Mouse (Mus musculus): Measurements from ENCODE around the gene Ror1.

The Ror1 gene

GRCm38 (mm10) chr4:100211331-100211730, 115.7 kb downstream of the Ror1 start:
- DNase-seq (ENCODE audit: low spot score in 2 of 2): no peak

GRCm38 (mm10) chr4:100214324-100215215, 119.0 kb downstream of the Ror1 start:
- no peak for DNase-seq (ENCODE audit: low spot score in 2 of 2)

GRCm38 (mm10) chr4:100216587-100216986, 121.0 kb downstream of the Ror1 start:
- no peak for DNase-seq (ENCODE audit: low spot score in 2 of 2)

GRCm38 (mm10) chr4:100219026-100219425, 123.4 kb downstream of the Ror1 start:
- DNase-seq (ENCODE audit: low spot score in 2 of 2): no peak

- DNase-seq (ENCODE audit: low spot score in 2 of 2): no peak
Observed at GRCm38 (mm10) chr4:100219599-100219998, 124.0 kb downstream of the Ror1 start.

- no peak for DNase-seq (ENCODE audit: low spot score in 2 of 2)
Observed at GRCm38 (mm10) chr4:100221978-100222737, 126.6 kb downstream of the Ror1 start.

- no peak for DNase-seq (ENCODE audit: low spot score in 2 of 2)
Observed at GRCm38 (mm10) chr4:100223532-100223931, 127.9 kb downstream of the Ror1 start.

- DNase-seq (ENCODE audit: low spot score in 2 of 2): no peak
Observed at GRCm38 (mm10) chr4:100223965-100224364, 128.4 kb downstream of the Ror1 start.

- no peak for DNase-seq (ENCODE audit: low spot score in 2 of 2)
Observed at GRCm38 (mm10) chr4:100226619-100227018, 131.0 kb downstream of the Ror1 start.

GRCm38 (mm10) chr4:100228106-100228505, 132.5 kb downstream of the Ror1 start:
- DNase-seq (ENCODE audit: low spot score in 2 of 2): no peak

- peak in 1 of 2 experiments; percentile 29 for DNase-seq (ENCODE audit: low spot score in 2 of 2)
Observed at GRCm38 (mm10) chr4:100230245-100230644, 134.7 kb downstream of the Ror1 start.

GRCm38 (mm10) chr4:100230963-100231362, 135.4 kb downstream of the Ror1 start:
- DNase-seq (ENCODE audit: low spot score in 2 of 2): no peak

GRCm38 (mm10) chr4:100231906-100232305, 136.3 kb downstream of the Ror1 start:
- no peak for DNase-seq (ENCODE audit: low spot score in 2 of 2)

GRCm38 (mm10) chr4:100232541-100232940, 136.9 kb downstream of the Ror1 start:
- DNase-seq (ENCODE audit: low spot score in 2 of 2): no peak

- DNase-seq (ENCODE audit: low spot score in 2 of 2): no peak
Observed at GRCm38 (mm10) chr4:100233770-100234169, 138.2 kb downstream of the Ror1 start.

GRCm38 (mm10) chr4:100236339-100236738, 140.7 kb downstream of the Ror1 start:
- no peak for DNase-seq (ENCODE audit: low spot score in 2 of 2)

GRCm38 (mm10) chr4:100242061-100242756, 146.6 kb downstream of the Ror1 start:
- no peak for DNase-seq (ENCODE audit: low spot score in 2 of 2)

- DNase-seq (ENCODE audit: low spot score in 2 of 2): no peak
Observed at GRCm38 (mm10) chr4:100244250-100244649, 148.7 kb downstream of the Ror1 start.

- no peak for DNase-seq (ENCODE audit: low spot score in 2 of 2)
Observed at GRCm38 (mm10) chr4:100244701-100245100, 149.1 kb downstream of the Ror1 start.

- DNase-seq (ENCODE audit: low spot score in 2 of 2): no peak
Observed at GRCm38 (mm10) chr4:100247826-100248225, 152.2 kb downstream of the Ror1 start.

GRCm38 (mm10) chr4:100248273-100248672, 152.7 kb downstream of the Ror1 start:
- no peak for DNase-seq (ENCODE audit: low spot score in 2 of 2)

- DNase-seq (ENCODE audit: low spot score in 2 of 2): no peak
Observed at GRCm38 (mm10) chr4:100251270-100251669, 155.7 kb downstream of the Ror1 start.
